Mouse (Mus musculus) liver, adult 2 months (tissue): ENCODE measurements at regions not wholly inside any gene's neighbourhood (a gene's known extent, or its start where the extent isn't known, plus 50 kb on each side); places are given as distances from the start of the nearest gene placed in this dataset.

ENCODE experiments used
- DNase-seq: peaks from one replicate; pipeline ENCODE4 v3.0.0-alpha.2; 2011; ENCODE audit warnings: low read depth, low spot score; ENCODE audit errors: extremely low read depth
- H3K27ac ChIP-seq: fragments of 200-500 bp; replicated peaks from 2 replicates; pipeline ENCODE4 v1.5.1; 2012; ENCODE audit warnings: low read depth, mild to moderate bottlenecking, control low read depth, inconsistent platforms, low read length; ENCODE audit not compliant: insufficient read depth
- H3K27me3 ChIP-seq: fragments of 200-500 bp; 2 replicates; pipeline ENCODE4 v1.6.1; 2012; ENCODE audit warnings: mild to moderate bottlenecking, moderate library complexity, low read length, inconsistent platforms; ENCODE audit not compliant: control insufficient read depth, insufficient read depth
- H3K36me3 ChIP-seq: fragments of 200-500 bp; 2 replicates; pipeline ENCODE4 v1.6.1; 2012; ENCODE audit warnings: low read length, inconsistent platforms; ENCODE audit not compliant: control insufficient read depth, insufficient read depth
- H3K4me1 ChIP-seq: fragments of 200-500 bp; 2 replicates; pipeline ENCODE4 v1.6.1; 2011; ENCODE audit warnings: low read length; ENCODE audit not compliant: control insufficient read depth, insufficient read depth
- H3K4me3 ChIP-seq: fragments of 200-500 bp; 2 replicates; pipeline ENCODE4 v1.5.1; 2011; ENCODE audit warnings: low read depth, mild to moderate bottlenecking, control low read depth, low read length, moderate library complexity; ENCODE audit not compliant: insufficient read depth
- H3K79me2 ChIP-seq: fragments of 200-500 bp; 2 replicates; pipeline ENCODE4 v1.6.1; 2012; ENCODE audit warnings: inconsistent platforms, mild to moderate bottlenecking, low read length, moderate library complexity; ENCODE audit not compliant: control insufficient read depth, insufficient read depth
- H3K9ac ChIP-seq: fragments of 200-500 bp; 2 replicates; pipeline ENCODE4 v1.6.1; 2012; ENCODE audit warnings: low read depth, mild to moderate bottlenecking, control low read depth, inconsistent platforms, low read length
- CTCF ChIP-seq: fragments of 200-500 bp; IDR thresholded peaks from 2 replicates; pipeline ENCODE4 v1.5.1; 2011; ENCODE audit warnings: low read depth, low read length, control low read depth
- POLR2A ChIP-seq: fragments of 200-500 bp; IDR thresholded peaks from 2 replicates; pipeline ENCODE4 v1.6.1; 2011; ENCODE audit warnings: low read length, control low read depth; ENCODE audit not compliant: insufficient read depth; ENCODE audit errors: extremely low read depth
- WGBS: fragments of 180-500 bp; shearing (Covaris S2); methylation state at CpG from one replicate; pipeline ENCODE4 v1.1.7; 2018; 5-methylcytosine and 5-hydroxymethylcytosine counted together

DNA sequence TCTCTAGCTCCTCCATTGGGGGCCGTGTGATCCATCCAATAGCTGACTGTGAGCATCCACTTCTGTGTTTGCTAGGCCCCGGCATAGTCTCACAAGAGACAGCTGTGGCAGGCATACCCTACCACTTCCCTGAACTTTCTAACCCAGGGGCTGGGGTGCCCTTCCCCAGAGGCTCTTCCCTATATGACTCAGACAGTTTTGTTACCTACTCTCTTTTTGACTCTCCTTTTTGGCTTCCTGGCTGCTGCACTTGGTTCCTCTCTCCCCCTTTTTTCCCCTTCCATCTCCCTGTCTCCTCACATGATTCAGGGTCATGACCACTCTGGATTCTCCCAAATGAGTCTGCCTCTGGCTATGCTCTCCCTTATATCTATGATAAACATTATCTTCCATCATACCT lies 223.8 kb downstream of the Papss1 start:
- WGBS = 68% methylated on average over 2 of the region's 2 CpGs
- Histone ChIP-seq H3K27ac (no peak overlapping the region), H3K4me1 (no peaks in the 10 kb centered on the region), H3K27me3 (no peaks in the 10 kb centered on the region), H3K36me3 (no peaks in the 10 kb centered on the region), H3K79me2 (no peaks in the 10 kb centered on the region), H3K9ac (no peak overlapping the region), H3K4me3 (no peak overlapping the region)
- TF ChIP-seq POLR2A (no peak), CTCF (no peak)
- DNase-seq = no peak

DNA sequence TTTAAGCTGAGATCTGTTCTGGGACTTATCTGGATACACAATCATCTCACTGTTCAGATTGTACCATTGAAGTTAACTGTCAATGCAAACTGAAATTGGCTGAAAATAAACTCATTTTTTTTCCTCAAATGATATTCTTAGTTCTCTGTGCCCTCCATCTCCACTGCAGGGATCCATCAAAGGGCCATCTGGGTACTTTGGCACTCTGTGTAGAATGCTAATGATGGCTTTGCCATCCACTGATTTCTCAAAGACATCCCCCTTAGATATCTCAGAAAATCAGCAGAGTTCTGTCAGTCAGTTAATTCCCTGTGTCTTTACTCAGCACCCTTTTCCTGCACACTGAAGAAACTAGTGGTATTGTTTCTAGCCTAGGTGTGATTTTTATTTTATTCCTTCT lies 224.6 kb downstream of the Papss1 start:
- TF ChIP-seq POLR2A (no peak), CTCF (no peak)
- H3K9ac ChIP-seq = no peak overlapping the region
- H3K27ac ChIP-seq = no peak overlapping the region
- H3K4me3 ChIP-seq = no peak overlapping the region
- no peaks in the 10 kb centered on the region for H3K36me3 ChIP-seq
- H3K4me1 ChIP-seq = no peaks in the 10 kb centered on the region
- no peaks in the 10 kb centered on the region for H3K79me2 ChIP-seq
- H3K27me3 ChIP-seq = no peaks in the 10 kb centered on the region
- no peak for DNase-seq

DNA sequence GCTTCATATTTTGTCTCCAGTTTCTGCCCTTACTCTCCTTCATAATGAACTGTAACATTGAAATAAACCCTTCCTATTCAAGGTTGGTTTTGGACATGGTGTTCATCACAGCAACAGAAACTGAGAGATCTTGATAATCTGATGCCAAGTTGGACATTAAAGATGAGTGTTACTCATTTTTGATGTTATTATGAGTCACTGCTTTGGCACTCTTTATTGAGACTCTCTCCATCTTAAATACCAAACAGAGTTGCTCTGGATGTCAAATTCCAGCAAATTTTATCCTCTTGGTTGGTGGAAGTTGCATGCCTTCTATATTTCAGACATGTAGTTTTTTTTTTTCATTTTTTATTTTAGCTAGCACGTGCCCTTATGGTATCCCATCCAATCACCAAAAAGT lies 229.5 kb downstream of the Papss1 start:
- Histone ChIP-seq H3K27me3 (no peaks in the 10 kb centered on the region), H3K27ac (no peak overlapping the region), H3K36me3 (no peaks in the 10 kb centered on the region), H3K9ac (no peak overlapping the region), H3K4me1 (no peaks in the 10 kb centered on the region), H3K79me2 (no peaks in the 10 kb centered on the region), H3K4me3 (no peak overlapping the region)
- DNase-seq = no peak
- TF ChIP-seq POLR2A (no peak), CTCF (no peak)
- WGBS = 92% methylated on average over 1 of the region's 1 CpGs

DNA sequence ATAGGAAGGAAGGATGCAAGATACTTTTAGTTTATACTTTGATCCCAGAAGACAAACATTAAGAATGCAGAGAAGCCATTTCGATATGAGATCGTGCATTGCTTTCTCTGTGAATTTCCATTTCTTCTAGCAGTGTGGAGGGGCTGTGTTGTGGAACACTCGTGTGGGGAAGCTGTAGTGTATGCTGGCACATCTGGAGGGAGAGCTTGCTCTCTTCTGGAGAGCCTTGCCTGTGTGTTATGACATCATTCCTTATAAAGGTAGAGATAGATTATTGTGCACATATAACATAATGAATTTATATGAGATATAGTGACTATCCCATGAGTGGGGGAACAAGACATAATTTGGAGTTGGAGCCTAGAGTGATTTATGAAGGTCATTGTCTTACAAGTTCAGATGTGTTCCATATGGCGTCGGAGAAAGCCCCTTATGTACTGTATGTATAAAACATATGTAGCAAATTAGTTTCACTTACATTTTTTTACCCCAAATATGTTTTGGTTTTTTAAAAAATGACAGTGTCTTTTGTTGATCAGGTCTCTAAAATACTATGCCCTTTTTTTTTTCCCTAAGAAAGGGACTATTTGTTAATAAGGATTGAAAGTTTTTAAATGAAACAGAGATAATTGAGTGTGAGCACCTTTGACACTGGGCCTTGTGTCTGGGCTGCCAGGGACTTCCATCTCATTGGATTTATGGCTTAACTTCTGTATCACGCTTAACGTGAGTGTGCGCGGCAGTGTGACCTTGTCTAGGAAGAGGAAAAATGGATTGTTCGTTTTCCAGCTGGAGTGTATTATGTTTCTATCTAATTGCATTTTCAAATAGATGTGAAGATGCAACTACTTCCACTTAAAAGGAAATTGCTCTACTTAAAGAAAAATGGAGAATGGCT lies 230.8 kb downstream of the Papss1 start:
- Histone ChIP-seq H3K36me3 (no peaks in the 10 kb centered on the region), H3K79me2 (no peaks in the 10 kb centered on the region), H3K4me3 (no peak overlapping the region), H3K9ac (no peak overlapping the region), H3K27ac (no peak overlapping the region), H3K27me3 (no peaks in the 10 kb centered on the region), H3K4me1 (no peaks in the 10 kb centered on the region)
- TF ChIP-seq CTCF = no peak
- TF ChIP-seq POLR2A = no peak
- DNase-seq = no peak
- 88% methylated on average over 10 of the region's 10 CpGs for WGBS

DNA sequence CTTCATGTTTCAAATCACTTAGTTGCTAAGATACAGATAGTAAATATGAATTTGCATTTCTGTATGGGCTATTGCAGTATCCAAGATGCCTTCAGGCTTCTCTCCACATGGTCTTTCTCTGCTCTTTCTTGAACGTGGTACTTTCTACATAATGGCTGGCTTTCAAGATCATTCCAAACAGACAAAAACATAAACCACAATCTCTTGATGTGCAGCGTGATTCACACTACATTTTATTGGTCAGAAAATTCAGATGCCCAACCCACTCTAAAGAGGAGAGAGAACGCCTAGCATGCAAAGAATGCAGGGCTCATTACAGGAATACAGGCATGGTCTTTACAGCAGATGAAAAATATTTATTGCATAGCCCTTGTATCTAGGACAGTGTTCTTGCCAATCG lies 235.2 kb downstream of the Papss1 start:
- no peak for DNase-seq
- H3K79me2 ChIP-seq = no peaks in the 10 kb centered on the region
- no peaks in the 10 kb centered on the region for H3K36me3 ChIP-seq
- H3K4me3 ChIP-seq = no peak overlapping the region
- no peak overlapping the region for H3K27ac ChIP-seq
- 82% methylated on average over 4 of the region's 4 CpGs for WGBS
- TF ChIP-seq CTCF (no peak), POLR2A (no peak)
- no peaks in the 10 kb centered on the region for H3K27me3 ChIP-seq
- no peaks in the 10 kb centered on the region for H3K4me1 ChIP-seq
- H3K9ac ChIP-seq = no peak overlapping the region

DNA sequence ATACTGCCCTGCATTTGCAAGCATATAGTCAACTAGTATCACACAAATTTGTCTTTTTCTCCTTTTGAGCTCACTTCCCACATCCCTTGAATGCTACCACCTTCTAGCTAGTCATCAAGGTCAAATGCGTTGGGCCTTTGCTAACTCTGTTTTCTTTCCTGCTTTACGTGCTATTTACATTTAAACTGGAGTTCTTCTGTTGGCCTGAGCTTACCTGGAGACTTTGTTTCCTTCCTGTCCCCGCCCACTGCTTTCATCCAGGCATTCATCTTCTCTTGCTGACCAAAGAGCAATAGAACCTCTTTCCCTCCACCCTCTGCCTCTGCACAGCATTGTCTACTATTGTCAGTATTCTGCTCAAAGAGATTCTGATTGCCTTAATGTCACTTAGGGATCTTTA lies 237.0 kb downstream of the Papss1 start:
- Histone ChIP-seq H3K36me3 (no peaks in the 10 kb centered on the region), H3K9ac (no peak overlapping the region), H3K79me2 (no peaks in the 10 kb centered on the region), H3K4me1 (no peaks in the 10 kb centered on the region), H3K27me3 (no peaks in the 10 kb centered on the region), H3K27ac (no peak overlapping the region), H3K4me3 (no peak overlapping the region)
- DNase-seq = no peak
- TF ChIP-seq POLR2A (no peak), CTCF (no peak)
- 74% methylated on average over 3 of the region's 3 CpGs for WGBS
